Mouse (Mus musculus) hindbrain, embryonic 14.5 days (tissue): ENCODE measurements around the gene Dnttip1. TPM values are rescaled to one million over a fixed set of nuclear protein-coding genes. Genes with fewer than 3 reads are reported as not detected.

Experiments used
- ATAC-seq: fragments of 200-750 bp; cut with Nextera tagmentation; 2 replicates; pipeline ENCODE4 v1.8.0; 2017; ENCODE audit warnings: moderate number of reproducible peaks, mild to moderate bottlenecking, moderate TSS enrichment, moderate library complexity; ENCODE audit not compliant: low FRiP score
- DNase-seq: peaks from one replicate; pipeline ENCODE4 v3.0.0-alpha.2; 2015; ENCODE audit warnings: low spot score
- H3K27ac ChIP-seq: fragments of 300-500 bp; sonication (generic); 2 replicates; pipeline ENCODE4 v1.5.1; 2014; ENCODE audit warnings: mild to moderate bottlenecking, moderate library complexity
- H3K27me3 ChIP-seq: fragments of 300-500 bp; sonication (generic); 2 replicates; pipeline ENCODE4 v1.6.1; 2014; ENCODE audit warnings: mild to moderate bottlenecking, low read length, mixed read lengths; ENCODE audit not compliant: control insufficient read depth, insufficient read depth
- H3K36me3 ChIP-seq: fragments of 300-500 bp; sonication (generic); replicated peaks from 2 replicates; pipeline ENCODE4 v1.6.1; 2014; ENCODE audit not compliant: control insufficient read depth, insufficient read depth
- H3K4me1 ChIP-seq: fragments of 300-500 bp; sonication (generic); replicated peaks from 2 replicates; pipeline ENCODE4 v1.6.1; 2014; ENCODE audit warnings: antibody characterized with exemption, low read length, mixed read lengths; ENCODE audit not compliant: control insufficient read depth, insufficient read depth
- H3K4me2 ChIP-seq: fragments of 300-500 bp; sonication (generic); replicated peaks from 2 replicates; pipeline ENCODE4 v1.6.1; 2014; ENCODE audit warnings: mild to moderate bottlenecking, moderate library complexity
- H3K4me3 ChIP-seq: fragments of 300-500 bp; sonication (generic); replicated peaks from 2 replicates; pipeline ENCODE4 v1.5.1; 2014; ENCODE audit warnings: mild to moderate bottlenecking, low read length
- H3K9ac ChIP-seq: fragments of 300-500 bp; sonication (generic); 2 replicates; pipeline ENCODE4 v1.6.1; 2014
- H3K9me3 ChIP-seq: fragments of 300-500 bp; sonication (generic); 2 replicates; pipeline ENCODE4 v1.6.1; 2016; ENCODE audit warnings: low read length; ENCODE audit not compliant: control insufficient read depth
- WGBS: fragments of 180-500 bp; shearing (Covaris S2); extraction: QIAGEN DNeasy Blood & Tissue Kit; methylation state at CpG from one replicate; pipeline ENCODE4 v1.1.7; 2014; 5-methylcytosine and 5-hydroxymethylcytosine counted together
- polyA plus RNA-seq: library from polyadenylated mRNA; unstranded; fragments of >200 nt; fragmentation: Nextera tagmentation; extraction: Ambion mirVana; gene quantifications from 2 replicates; pipeline ENCODE4 v1.2.1, GENCODE M21; 2014

The Dnttip1 gene
- polyA plus RNA-seq, 1 experiment from 2014 or later = 50.3 TPM

- 0% methylated on average over 47 of the region's 47 CpGs for WGBS
- Histone ChIP-seq H3K4me3 (peak within 1 kb of the TSS; percentile 67), H3K4me1 (peaks cover 21% of the 10 kb centered on the region; the same call in 1 of the 2 replicates), H3K27me3 (no peaks in the 10 kb centered on the region), H3K9me3 (no peaks in the 10 kb centered on the region), H3K36me3 (peaks cover 31% of the 10 kb centered on the region), H3K4me2 (peak within 1 kb of the TSS; percentile 64), H3K27ac (peak within 1 kb of the TSS; percentile 85), H3K9ac (peak within 1 kb of the TSS; percentile 75)
- peak; percentile 99 for DNase-seq
- peak; percentile 97 for ATAC-seq
These were observed 58.9 kb downstream of the Dnttip1 start, which contains the start of the genes Acot8 and Zswim3 for GRCm38 (mm10) chr2:164804533-164805331. Acot8 (minus strand) TSS chr2:164804882. Zswim3 (plus strand) TSS chr2:164805098.

GRCm38 (mm10) chr2:164805332-164805718 is 59.5 kb downstream of the Dnttip1 start:
- peak; percentile 53; the same call in 1 of the 2 replicates for ATAC-seq
- no peaks in the 10 kb centered on the region for H3K9me3 ChIP-seq
- peak overlapping the region; percentile 67 for H3K4me3 ChIP-seq
- no peak for DNase-seq
- H3K36me3 ChIP-seq = peaks cover 25% of the 10 kb centered on the region
- H3K27me3 ChIP-seq = no peaks in the 10 kb centered on the region
- H3K4me2 ChIP-seq = peak overlapping the region; percentile 64
- H3K4me1 ChIP-seq = peaks cover 21% of the 10 kb centered on the region; the same call in 1 of the 2 replicates
- H3K9ac ChIP-seq = peak overlapping the region; percentile 73
- peak overlapping the region; percentile 83 for H3K27ac ChIP-seq
- 1% methylated on average over 21 of the region's 21 CpGs for WGBS

- no peaks in the 10 kb centered on the region for H3K9me3 ChIP-seq
- H3K4me3 ChIP-seq = no peak overlapping the region
- H3K4me2 ChIP-seq = peak overlapping the region; percentile 64; the same call in 1 of the 2 replicates
- 84% methylated on average over 7 of the region's 7 CpGs for WGBS
- H3K9ac ChIP-seq = no peak overlapping the region
- ATAC-seq = no peak
- no peaks in the 10 kb centered on the region for H3K27me3 ChIP-seq
- H3K27ac ChIP-seq = no peak overlapping the region
- peaks cover 15% of the 10 kb centered on the region for H3K36me3 ChIP-seq
- DNase-seq = no peak
- peaks cover 21% of the 10 kb centered on the region; the same call in 1 of the 2 replicates for H3K4me1 ChIP-seq
These were observed 60.8 kb downstream of the Dnttip1 start for GRCm38 (mm10) chr2:164806614-164807013.

- Histone ChIP-seq H3K27me3 (no peaks in the 10 kb centered on the region), H3K27ac (no peak overlapping the region), H3K9ac (no peak overlapping the region), H3K4me1 (no peaks in the 10 kb centered on the region), H3K9me3 (no peaks in the 10 kb centered on the region), H3K36me3 (peaks cover 24% of the 10 kb centered on the region), H3K4me2 (no peak overlapping the region), H3K4me3 (no peak overlapping the region)
- 70% methylated on average over 2 of the region's 2 CpGs for WGBS
- DNase-seq = no peak
- no peak for ATAC-seq
These were observed 67.8 kb downstream of the Dnttip1 start for GRCm38 (mm10) chr2:164813557-164813956.

- H3K4me1 ChIP-seq = no peaks in the 10 kb centered on the region
- H3K9me3 ChIP-seq = no peaks in the 10 kb centered on the region
- H3K9ac ChIP-seq = no peak overlapping the region
- H3K4me3 ChIP-seq = no peak overlapping the region
- ATAC-seq (no peak), DNase-seq (no peak)
- no peak overlapping the region for H3K27ac ChIP-seq
- WGBS = 89% methylated on average over 5 of the region's 5 CpGs
- no peak overlapping the region for H3K4me2 ChIP-seq
- peaks cover 18% of the 10 kb centered on the region for H3K36me3 ChIP-seq
- H3K27me3 ChIP-seq = no peaks in the 10 kb centered on the region
These were observed 69.6 kb downstream of the Dnttip1 start for GRCm38 (mm10) chr2:164815348-164815747.

GRCm38 (mm10) chr2:164815821-164816220 is 70.0 kb downstream of the Dnttip1 start:
- ATAC-seq = no peak
- no peak overlapping the region for H3K4me3 ChIP-seq
- no peaks in the 10 kb centered on the region for H3K27me3 ChIP-seq
- H3K9ac ChIP-seq = no peak overlapping the region
- H3K27ac ChIP-seq = no peak overlapping the region
- 94% methylated on average over 8 of the region's 8 CpGs for WGBS
- no peaks in the 10 kb centered on the region for H3K9me3 ChIP-seq
- H3K4me2 ChIP-seq = no peak overlapping the region
- H3K4me1 ChIP-seq = no peaks in the 10 kb centered on the region
- no peak for DNase-seq
- peaks cover 23% of the 10 kb centered on the region for H3K36me3 ChIP-seq

GRCm38 (mm10) chr2:164817206-164817605 is 71.4 kb downstream of the Dnttip1 start:
- WGBS = 82% methylated on average over 6 of the region's 6 CpGs
- no peaks in the 10 kb centered on the region for H3K9me3 ChIP-seq
- no peak for DNase-seq
- no peak overlapping the region for H3K4me2 ChIP-seq
- H3K27ac ChIP-seq = no peak overlapping the region
- no peak overlapping the region for H3K4me3 ChIP-seq
- H3K4me1 ChIP-seq = peaks cover 2% of the 10 kb centered on the region; the same call in 1 of the 2 replicates
- no peaks in the 10 kb centered on the region for H3K27me3 ChIP-seq
- peaks cover 35% of the 10 kb centered on the region for H3K36me3 ChIP-seq
- H3K9ac ChIP-seq = no peak overlapping the region
- no peak for ATAC-seq

GRCm38 (mm10) chr2:164817703-164818102 is 71.9 kb downstream of the Dnttip1 start:
- DNase-seq (no peak), ATAC-seq (no peak)
- Histone ChIP-seq H3K36me3 (peaks cover 31% of the 10 kb centered on the region), H3K4me1 (peaks cover 5% of the 10 kb centered on the region; the same call in 1 of the 2 replicates), H3K4me3 (no peak overlapping the region), H3K9me3 (no peaks in the 10 kb centered on the region), H3K27me3 (no peaks in the 10 kb centered on the region), H3K4me2 (no peak overlapping the region), H3K9ac (no peak overlapping the region), H3K27ac (no peak overlapping the region)
- 75% methylated on average over 5 of the region's 5 CpGs for WGBS
